Mouse (Mus musculus) embryonic facial prominence, embryonic 11.5 days (tissue): ENCODE results near the gene Chn1. TPM values are rescaled to one million over a fixed set of nuclear protein-coding genes. Genes with fewer than 3 reads are reported as not detected.

Source experiments
- ATAC-seq: fragments of 200-750 bp; cut with Nextera tagmentation; replicated peaks from 2 replicates; pipeline ENCODE4 v1.8.0; 2017; ENCODE audit warnings: low read depth; ENCODE audit not compliant: insufficient number of reproducible peaks, low FRiP score, low TSS enrichment
- DNase-seq: peaks from one replicate; pipeline ENCODE4 v3.0.0-alpha.2; 2015; ENCODE audit warnings: low spot score
- H3K27ac ChIP-seq: fragments of 300-500 bp; sonication (generic); replicated peaks from 2 replicates; pipeline ENCODE4 v1.5.1; 2014; ENCODE audit warnings: mild to moderate bottlenecking, low read depth, low read length, control low read depth
- H3K27me3 ChIP-seq: fragments of 300-500 bp; sonication (generic); 2 replicates; pipeline ENCODE4 v1.6.1; 2014; ENCODE audit warnings: mild to moderate bottlenecking, low read length, moderate library complexity, mixed read lengths; ENCODE audit not compliant: control insufficient read depth, insufficient read depth
- H3K36me3 ChIP-seq: fragments of 300-500 bp; sonication (generic); replicated peaks from 2 replicates; pipeline ENCODE4 v1.6.1; 2014; ENCODE audit warnings: low read depth, mild to moderate bottlenecking, low read length, moderate library complexity, mixed read lengths; ENCODE audit not compliant: control insufficient read depth, insufficient read depth
- H3K4me1 ChIP-seq: fragments of 300-500 bp; sonication (generic); 2 replicates; pipeline ENCODE4 v1.6.1; 2014; ENCODE audit warnings: low read length, mixed read lengths; ENCODE audit not compliant: control insufficient read depth, insufficient read depth
- H3K4me2 ChIP-seq: fragments of 300-500 bp; sonication (generic); 2 replicates; pipeline ENCODE4 v1.6.1; 2014; ENCODE audit warnings: low read depth, mild to moderate bottlenecking, control low read depth, low read length, moderate library complexity
- H3K4me3 ChIP-seq: fragments of 300-500 bp; sonication (generic); 2 replicates; pipeline ENCODE4 v1.5.1; 2014; ENCODE audit warnings: low read depth, low read length, control low read depth
- H3K9ac ChIP-seq: fragments of 300-500 bp; sonication (generic); replicated peaks from 2 replicates; pipeline ENCODE4 v1.6.1; 2014; ENCODE audit warnings: mild to moderate bottlenecking, control low read depth, low read length
- H3K9me3 ChIP-seq: fragments of 300-500 bp; sonication (generic); replicated peaks from 2 replicates; pipeline ENCODE4 v1.6.1; 2016; ENCODE audit warnings: mild to moderate bottlenecking, low read length, inconsistent platforms, mixed read lengths; ENCODE audit not compliant: control insufficient read depth
- WGBS: fragments of 180-500 bp; shearing (Covaris S2); extraction: QIAGEN DNeasy Blood & Tissue Kit; methylation state at CpG from one replicate; pipeline ENCODE4 v1.1.7; 2014; 5-methylcytosine and 5-hydroxymethylcytosine counted together
- polyA plus RNA-seq: library from polyadenylated mRNA; unstranded; fragments of >200 nt; fragmentation: Nextera tagmentation; extraction: Ambion mirVana; gene quantifications from 2 replicates; pipeline ENCODE4 v1.2.1, GENCODE M21; 2014

The Chn1 gene
- polyA plus RNA-seq, 1 experiment from 2014 or later: 61.1 TPM

DNA sequence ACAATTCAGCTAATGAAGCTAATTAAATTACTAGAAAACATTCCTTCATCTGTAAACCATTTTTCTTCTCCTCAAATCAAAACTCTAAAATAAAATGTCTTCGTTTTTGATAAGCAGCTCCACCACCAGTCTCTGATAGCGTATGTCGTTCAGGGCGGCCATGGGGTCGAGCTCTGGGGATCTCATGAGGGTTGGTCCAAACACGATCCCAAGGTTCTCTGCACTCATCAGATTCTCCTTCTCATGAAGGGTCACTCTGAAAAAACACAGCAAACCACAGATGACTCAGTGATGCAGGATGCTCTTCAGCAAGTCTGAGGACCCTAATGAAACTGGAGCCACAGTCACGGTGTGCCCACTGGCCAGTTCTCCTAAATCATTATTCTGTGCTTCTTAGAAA lies 162.2 kb downstream of the Chn1 start:
- ATAC-seq: no peak
- no peak for DNase-seq
- Histone ChIP-seq H3K4me1 (no peaks in the 10 kb centered on the region), H3K4me2 (no peak overlapping the region), H3K9ac (no peak overlapping the region), H3K27me3 (no peaks in the 10 kb centered on the region), H3K9me3 (no peaks in the 10 kb centered on the region), H3K36me3 (no peaks in the 10 kb centered on the region; the same call in 1 of the 2 replicates), H3K27ac (no peak overlapping the region), H3K4me3 (no peak overlapping the region)
- WGBS: 95% methylated on average over 7 of the region's 7 CpGs

DNA sequence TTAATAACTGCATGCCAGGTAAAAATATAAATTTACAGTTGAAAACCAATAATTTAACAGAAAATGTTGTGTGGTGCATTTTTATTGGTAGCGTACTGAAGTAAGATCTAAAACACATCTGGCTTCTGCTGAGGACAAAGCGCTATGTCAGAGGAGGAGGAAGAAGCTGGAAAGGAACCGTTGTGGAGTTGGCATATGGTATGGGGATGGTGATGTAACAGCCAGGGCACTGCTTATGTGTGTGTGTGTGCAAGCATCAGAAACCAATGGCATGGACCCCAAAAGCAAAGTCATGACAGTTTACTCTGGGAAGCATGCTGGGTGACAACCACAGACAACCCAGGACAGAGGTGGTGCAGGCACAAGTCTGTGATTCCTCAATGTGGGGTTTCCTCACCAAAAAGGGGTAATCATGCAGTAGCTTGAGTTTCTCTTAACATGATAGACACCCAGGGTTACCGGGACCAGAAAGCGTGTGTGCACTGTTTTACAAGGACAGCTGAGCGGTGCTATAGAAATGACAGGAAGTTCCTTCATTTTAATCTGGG lies 162.7 kb downstream of the Chn1 start:
- H3K4me2 ChIP-seq: no peak overlapping the region
- H3K27me3 ChIP-seq: no peaks in the 10 kb centered on the region
- no peaks in the 10 kb centered on the region for H3K9me3 ChIP-seq
- no peaks in the 10 kb centered on the region; the same call in 1 of the 2 replicates for H3K36me3 ChIP-seq
- no peak overlapping the region for H3K27ac ChIP-seq
- ATAC-seq (no peak), DNase-seq (no peak)
- H3K4me3 ChIP-seq: no peak overlapping the region
- no peaks in the 10 kb centered on the region for H3K4me1 ChIP-seq
- WGBS: 91% methylated on average over 6 of the region's 6 CpGs
- no peak overlapping the region for H3K9ac ChIP-seq

DNA sequence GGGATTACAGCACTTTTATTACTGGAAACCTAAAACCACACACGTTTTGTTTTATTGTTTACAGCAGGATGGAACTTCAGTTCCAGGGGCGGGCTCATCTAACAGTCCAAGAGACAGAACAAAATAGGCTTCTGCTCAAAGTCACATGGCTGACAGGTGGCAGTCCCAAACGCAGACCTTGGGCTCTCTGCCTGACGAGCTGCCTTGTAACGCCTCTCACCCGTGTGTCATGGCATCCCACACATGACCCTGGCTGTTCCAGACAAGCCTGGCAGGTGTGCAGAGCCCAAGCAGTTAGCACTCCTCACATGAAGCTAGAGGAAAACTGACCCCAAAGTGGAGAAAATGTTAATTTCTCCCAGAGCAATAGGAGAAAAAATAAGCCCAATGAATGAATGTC lies 163.3 kb downstream of the Chn1 start:
- H3K27ac ChIP-seq: no peak overlapping the region
- H3K4me1 ChIP-seq: no peaks in the 10 kb centered on the region; the same call in 1 of the 2 replicates
- H3K4me3 ChIP-seq: no peak overlapping the region
- WGBS: 79% methylated on average over 6 of the region's 6 CpGs
- no peaks in the 10 kb centered on the region for H3K9me3 ChIP-seq
- no peaks in the 10 kb centered on the region; the same call in 1 of the 2 replicates for H3K36me3 ChIP-seq
- no peak for DNase-seq
- H3K9ac ChIP-seq: no peak overlapping the region
- ATAC-seq: no peak
- H3K4me2 ChIP-seq: no peak overlapping the region
- H3K27me3 ChIP-seq: no peaks in the 10 kb centered on the region

DNA sequence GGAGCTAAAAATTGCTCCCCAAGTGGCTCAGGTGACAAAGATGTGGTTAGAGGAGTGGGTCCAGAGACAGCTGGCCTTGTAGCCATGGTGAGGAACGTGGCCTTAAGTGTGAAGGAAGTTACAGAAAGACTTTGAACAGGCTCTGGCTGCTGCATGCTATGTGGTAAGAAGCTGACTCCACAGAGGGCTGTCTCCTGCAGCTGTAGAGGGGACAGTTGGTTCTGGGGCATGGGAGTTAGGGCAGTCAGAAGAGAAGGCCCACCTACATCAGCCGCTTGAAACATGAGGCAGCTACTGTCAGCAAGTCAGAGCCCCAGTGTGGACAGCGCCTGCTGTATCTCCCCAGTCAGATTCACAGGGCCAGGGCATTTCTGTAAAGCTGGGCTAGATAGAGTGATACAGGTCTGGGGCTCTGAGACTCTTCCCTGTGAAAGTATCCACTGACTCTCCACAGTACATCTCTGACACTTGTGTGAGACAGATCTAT lies 165.4 kb downstream of the Chn1 start:
- no peak overlapping the region for H3K9ac ChIP-seq
- no peak overlapping the region for H3K4me2 ChIP-seq
- H3K9me3 ChIP-seq: no peaks in the 10 kb centered on the region
- no peak overlapping the region for H3K27ac ChIP-seq
- H3K27me3 ChIP-seq: no peaks in the 10 kb centered on the region
- no peaks in the 10 kb centered on the region for H3K36me3 ChIP-seq
- WGBS: 93% methylated on average over 3 of the region's 3 CpGs
- H3K4me3 ChIP-seq: no peak overlapping the region
- ATAC-seq: no peak
- no peaks in the 10 kb centered on the region; the same call in 1 of the 2 replicates for H3K4me1 ChIP-seq
- DNase-seq: no peak

DNA sequence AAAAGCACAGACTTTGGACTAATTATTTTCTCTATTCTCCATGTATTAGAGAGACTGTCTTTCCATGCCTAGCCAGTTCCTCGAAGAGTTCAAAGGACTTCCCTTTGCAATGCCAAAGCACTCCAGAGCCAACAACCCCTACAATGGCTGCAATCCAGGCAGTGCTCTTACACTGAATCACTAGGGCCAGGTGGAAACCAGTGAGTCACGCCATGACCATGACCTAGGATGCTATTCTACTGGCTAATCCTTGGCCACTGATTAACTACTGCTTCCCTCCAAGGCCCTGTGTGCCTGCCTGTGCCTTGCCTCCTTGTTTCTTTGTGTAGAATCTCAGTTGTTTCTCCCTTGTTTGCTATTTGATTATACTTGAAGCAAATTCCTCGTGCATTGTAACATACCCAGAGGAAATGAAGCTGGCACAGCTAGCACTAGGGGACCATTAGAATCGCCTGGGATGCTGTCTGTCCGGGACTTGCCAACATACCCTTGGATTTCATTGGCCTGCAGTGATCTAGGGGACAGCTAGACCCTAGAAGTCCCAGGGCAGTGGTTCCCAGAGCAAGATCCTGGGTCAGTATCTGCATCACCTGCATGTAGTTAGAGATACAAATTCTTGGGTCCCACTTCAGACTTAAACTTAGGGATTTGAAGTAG lies 166.0 kb downstream of the Chn1 start:
- ATAC-seq (no peak), DNase-seq (no peak)
- WGBS: 86% methylated on average over 5 of the region's 5 CpGs
- Histone ChIP-seq H3K4me1 (no peaks in the 10 kb centered on the region; the same call in 1 of the 2 replicates), H3K4me3 (no peak overlapping the region), H3K4me2 (no peak overlapping the region), H3K27ac (no peak overlapping the region), H3K9ac (no peak overlapping the region), H3K27me3 (no peaks in the 10 kb centered on the region), H3K9me3 (no peaks in the 10 kb centered on the region), H3K36me3 (no peaks in the 10 kb centered on the region)

DNA sequence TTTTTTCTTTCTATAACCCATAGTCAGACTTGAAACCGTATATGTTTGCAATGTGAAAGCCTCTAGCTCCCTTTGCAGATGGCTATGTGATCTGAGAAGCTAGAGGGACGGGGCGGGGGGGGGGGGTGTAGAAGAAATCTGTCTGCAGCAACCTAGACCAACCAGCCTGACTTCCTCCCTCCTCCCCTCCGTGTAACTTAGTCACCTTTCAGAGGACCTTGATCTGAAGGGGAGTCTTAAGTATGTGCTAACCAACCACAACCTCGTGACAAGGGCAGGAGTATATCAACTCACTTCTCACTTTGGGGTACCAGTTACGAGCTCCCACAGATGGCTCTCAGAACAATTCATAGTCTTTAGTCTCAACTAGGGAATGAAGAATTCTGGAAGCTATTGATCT lies 166.8 kb downstream of the Chn1 start:
- Histone ChIP-seq H3K27ac (no peak overlapping the region), H3K9ac (no peak overlapping the region), H3K4me2 (no peak overlapping the region), H3K4me3 (no peak overlapping the region), H3K36me3 (no peaks in the 10 kb centered on the region), H3K27me3 (no peaks in the 10 kb centered on the region), H3K9me3 (no peaks in the 10 kb centered on the region), H3K4me1 (no peaks in the 10 kb centered on the region; the same call in 1 of the 2 replicates)
- no peak for ATAC-seq
- 73% methylated on average over 6 of the region's 6 CpGs for WGBS
- no peak for DNase-seq

DNA sequence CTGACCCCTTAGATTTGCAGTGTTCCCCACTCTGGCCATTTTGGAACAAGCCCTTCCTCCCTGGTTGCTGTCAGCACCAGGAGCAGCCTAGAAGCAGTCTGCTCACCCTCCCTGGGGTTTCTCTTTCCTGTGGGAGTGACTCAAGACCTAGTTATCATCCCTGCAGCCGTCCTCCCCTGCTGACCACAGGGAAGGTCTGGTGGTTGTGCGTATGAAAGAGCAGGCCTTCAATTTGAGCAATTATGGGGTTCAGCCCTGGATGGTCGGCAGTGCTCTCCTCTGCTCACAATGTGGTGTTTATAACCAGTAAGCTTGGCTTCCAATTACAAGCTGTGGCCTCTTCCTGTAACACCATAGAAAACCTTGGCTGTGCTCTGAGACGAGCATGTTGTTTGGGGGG lies 167.5 kb downstream of the Chn1 start:
- Histone ChIP-seq H3K27me3 (no peaks in the 10 kb centered on the region), H3K4me2 (no peak overlapping the region), H3K27ac (no peak overlapping the region), H3K36me3 (no peaks in the 10 kb centered on the region), H3K4me3 (no peak overlapping the region), H3K9me3 (no peaks in the 10 kb centered on the region), H3K9ac (no peak overlapping the region), H3K4me1 (no peaks in the 10 kb centered on the region; the same call in 1 of the 2 replicates)
- 14% methylated on average over 4 of the region's 4 CpGs for WGBS
- DNase-seq (no peak), ATAC-seq (no peak)

DNA sequence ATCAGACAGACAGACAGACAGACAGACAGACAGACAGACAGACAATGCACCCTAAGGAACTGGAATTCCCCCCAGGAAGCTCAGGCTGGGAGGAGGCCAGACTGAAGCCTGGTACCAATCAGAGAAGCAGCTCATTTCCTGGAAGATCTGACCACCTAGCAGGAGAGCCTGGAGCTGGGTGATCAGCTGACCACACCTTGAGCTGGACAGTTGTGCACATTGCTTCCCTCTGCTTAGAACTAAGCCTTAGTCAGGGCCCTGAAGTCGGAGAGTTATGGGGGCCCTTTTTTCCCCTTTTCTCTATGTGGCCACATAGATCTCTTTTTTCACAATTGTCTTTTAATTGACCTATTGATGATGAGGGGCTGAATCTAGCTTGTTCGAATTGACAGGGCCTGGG lies 168.0 kb downstream of the Chn1 start:
- Histone ChIP-seq H3K9me3 (no peaks in the 10 kb centered on the region), H3K4me3 (no peak overlapping the region), H3K36me3 (no peaks in the 10 kb centered on the region), H3K27me3 (no peaks in the 10 kb centered on the region), H3K4me1 (no peaks in the 10 kb centered on the region; the same call in 1 of the 2 replicates), H3K27ac (no peak overlapping the region), H3K4me2 (no peak overlapping the region), H3K9ac (no peak overlapping the region)
- 52% methylated on average over 2 of the region's 2 CpGs for WGBS
- ATAC-seq (no peak), DNase-seq (no peak)
